In genomic region chr2:131527061-131527460, GRCm38 (mm10) we compare ENCODE assay signal across 9 mouse cellular contexts. TPM values are rescaled to one million over a fixed set of nuclear protein-coding genes. Genes with fewer than 3 reads are reported as not detected.
DNase-seq lines count a peak whose midpoint lies in the region; ATAC-seq and TF ChIP-seq lines count a peak whose summit lies in the region.
"Had no signal": no experiment of that assay in that cellular context is flagged by ENCODE, and none has a peak within 500 bp of the region (broad histone marks: within the 10 kb centered on the region; RNA-seq: fewer than 3 reads in every experiment).

No protein-coding gene starts in this region.

- no peak overlapping the region for H3K4me3 ChIP-seq in forebrain, embryonic 14.5 days (ENCODE audit: low read depth, low read length)
- no peak overlapping the region for H3K4me3 ChIP-seq in forebrain, embryonic 12.5 days (replicated peaks)
- no peak overlapping the region for H3K4me3 ChIP-seq in neural tube, embryonic 11.5 days (ENCODE audit: low read depth, low read length)
- H3K4me3 ChIP-seq in embryonic fibroblast, embryonic 13.5 days (ENCODE audit: insufficient read depth, low read length): no peak overlapping the region
- no peak overlapping the region for H3K4me3 ChIP-seq in neural tube, embryonic 15.5 days (replicated peaks)
- H3K4me3 ChIP-seq: neural tube, embryonic 12.5 days had no signal

- H3K4me2 ChIP-seq in forebrain, embryonic 14.5 days (ENCODE audit: low read length): no peak overlapping the region
- H3K4me2 ChIP-seq in forebrain, embryonic 12.5 days: no peak overlapping the region
- H3K4me2 ChIP-seq in neural tube, embryonic 11.5 days (ENCODE audit: low read depth): no peak overlapping the region
- H3K4me2 ChIP-seq in neural tube, embryonic 15.5 days: no peak overlapping the region
- H3K4me2 ChIP-seq: neural tube, embryonic 12.5 days had no signal

- TF ChIP-seq CTCF in embryonic fibroblast, embryonic 13.5 days (IDR thresholded peaks at IDR 0.05; ENCODE audit: borderline replicate concordance, insufficient read depth, low read length): peak; percentile 43; the same call in 1 of the 2 replicates

- no peak overlapping the region for H3K27ac ChIP-seq in forebrain, embryonic 14.5 days (ENCODE audit: low read depth, low read length)
- no peak overlapping the region for H3K27ac ChIP-seq in forebrain, embryonic 12.5 days
- no peak overlapping the region for H3K27ac ChIP-seq in neural tube, embryonic 11.5 days (ENCODE audit: low read depth, low read length)
- H3K27ac ChIP-seq in embryonic fibroblast, embryonic 13.5 days (ENCODE audit: insufficient read depth, low read length): no peak overlapping the region
- H3K27ac ChIP-seq in neural tube, embryonic 15.5 days (replicated peaks): no peak overlapping the region
- H3K27ac ChIP-seq: neural tube, embryonic 12.5 days had no signal

- DNase-seq in forebrain, embryonic 14.5 days (ENCODE audit: low spot score): peak; percentile 24
- no peak for DNase-seq in neural tube, embryonic 11.5 days (ENCODE audit: low spot score)
- DNase-seq in neural tube, embryonic 10.5 days (ENCODE audit: extremely low spot score, low spot score): no peak
- peak; percentile 60 to 81 for DNase-seq in spleen, postnatal 4 days (ENCODE audit: low spot score in 2 of 2)
- DNase-seq in cerebellum, postnatal 4 days (ENCODE audit: low spot score in 2 of 2): no peak

- TF ChIP-seq POLR2A in embryonic fibroblast, embryonic 13.5 days (IDR thresholded peaks at IDR 0.05; ENCODE audit: low read depth, low read length): no peak

- H3K36me3 ChIP-seq in forebrain, embryonic 14.5 days (ENCODE audit: control insufficient read depth, insufficient read depth, low read length): 0 out of 2 replicates have a peak, but pooled peaks cover 4% of the 10 kb centered on the region
- H3K36me3 ChIP-seq in forebrain, embryonic 12.5 days (replicated peaks): 0 out of 2 replicates have a peak, but pooled peaks cover under 1% of the 10 kb centered on the region
- no peaks in the 10 kb centered on the region for H3K36me3 ChIP-seq in neural tube, embryonic 11.5 days (ENCODE audit: control insufficient read depth, insufficient read depth, low read length)
- H3K36me3 ChIP-seq in neural tube, embryonic 15.5 days: peaks cover 16% of the 10 kb centered on the region

- no peaks in the 10 kb centered on the region for H3K9me3 ChIP-seq in forebrain, embryonic 14.5 days (replicated peaks; ENCODE audit: control insufficient read depth, low read length)
- no peaks in the 10 kb centered on the region for H3K9me3 ChIP-seq in forebrain, embryonic 12.5 days
- no peaks in the 10 kb centered on the region for H3K9me3 ChIP-seq in neural tube, embryonic 11.5 days (ENCODE audit: control insufficient read depth, low read length)
- H3K9me3 ChIP-seq in neural tube, embryonic 15.5 days (replicated peaks): no peaks in the 10 kb centered on the region
- H3K9me3 ChIP-seq: neural tube, embryonic 12.5 days had no signal

- H3K27me3 ChIP-seq in forebrain, embryonic 14.5 days (replicated peaks; ENCODE audit: control insufficient read depth, insufficient read depth, low read length): no peaks in the 10 kb centered on the region
- 0 out of 2 replicates have a peak, but pooled peaks cover 4% of the 10 kb centered on the region for H3K27me3 ChIP-seq in forebrain, embryonic 12.5 days
- H3K27me3 ChIP-seq in neural tube, embryonic 11.5 days (ENCODE audit: control insufficient read depth, insufficient read depth, low read length): no peaks in the 10 kb centered on the region
- H3K27me3 ChIP-seq in neural tube, embryonic 15.5 days (replicated peaks): no peaks in the 10 kb centered on the region
- H3K27me3 ChIP-seq: neural tube, embryonic 12.5 days had no signal

- 45% methylated on average over 3 of the region's 3 CpGs for WGBS in forebrain, embryonic 14.5 days
- 42% methylated on average over 3 of the region's 3 CpGs for WGBS in forebrain, embryonic 12.5 days
- 39% methylated on average over 3 of the region's 3 CpGs for WGBS in neural tube, embryonic 11.5 days
- WGBS in neural tube, embryonic 15.5 days: 40% methylated on average over 3 of the region's 3 CpGs

- no peaks in the 10 kb centered on the region for H3K4me1 ChIP-seq in forebrain, embryonic 14.5 days (ENCODE audit: control insufficient read depth, insufficient read depth, low read length)
- H3K4me1 ChIP-seq in forebrain, embryonic 12.5 days: no peaks in the 10 kb centered on the region
- no peaks in the 10 kb centered on the region for H3K4me1 ChIP-seq in neural tube, embryonic 11.5 days (ENCODE audit: control insufficient read depth, insufficient read depth, low read length)
- no peaks in the 10 kb centered on the region for H3K4me1 ChIP-seq in embryonic fibroblast, embryonic 13.5 days (ENCODE audit: control insufficient read depth, insufficient read depth, low read length)
- H3K4me1 ChIP-seq in neural tube, embryonic 15.5 days: no peaks in the 10 kb centered on the region
- H3K4me1 ChIP-seq: neural tube, embryonic 12.5 days had no signal

- no peak overlapping the region for H3K9ac ChIP-seq in forebrain, embryonic 14.5 days (ENCODE audit: low read length)
- H3K9ac ChIP-seq in forebrain, embryonic 12.5 days: no peak overlapping the region
- H3K9ac ChIP-seq in neural tube, embryonic 11.5 days (ENCODE audit: low read length): no peak overlapping the region
- no peak overlapping the region for H3K9ac ChIP-seq in neural tube, embryonic 15.5 days (replicated peaks)
- H3K9ac ChIP-seq: neural tube, embryonic 12.5 days had no signal

- ATAC-seq in forebrain, embryonic 14.5 days: no peak
- no peak for ATAC-seq in forebrain, embryonic 12.5 days (ENCODE audit: low FRiP score)
- 0 out of 2 replicates have a peak, but pooled peaks have one; percentile 21 for ATAC-seq in neural tube, embryonic 11.5 days (ENCODE audit: insufficient read depth, low FRiP score, low TSS enrichment)
- no peak for ATAC-seq in neural tube, embryonic 15.5 days (ENCODE audit: low FRiP score)

RNA-seq across cellular contexts. Expression of gene Adra1d, which starts 35.0 kb away (rescaled TPM):
- polyA plus RNA-seq in forebrain, embryonic 14.5 days (2014; fragmentation: Nextera tagmentation; extraction: Ambion mirVana): not detected in 2 replicates
- not detected in 2 replicates for polyA plus RNA-seq in forebrain, embryonic 12.5 days (2016; fragmentation: Nextera tagmentation; extraction: Ambion mirVana)
- polyA plus RNA-seq in neural tube, embryonic 11.5 days (2014; fragmentation: Nextera tagmentation; extraction: Ambion mirVana): 0.32 and 0.36 TPM in 2 replicates
- polyA plus RNA-seq in embryonic fibroblast, embryonic 13.5 days (2011; ENCODE audit: insufficient read length, low read depth, missing spikeins): 9.2 and 10.5 TPM in 2 replicates
- polyA plus RNA-seq in neural tube, embryonic 15.5 days (2015; fragmentation: Nextera tagmentation; extraction: Ambion mirVana): 0.83 and 0.92 TPM in 2 replicates

RNA-seq across cellular contexts. Expression of gene Smox, which starts 35.8 kb away (rescaled TPM):
- 33.5 and 37.2 TPM in 2 replicates for polyA plus RNA-seq in forebrain, embryonic 14.5 days (2014; fragmentation: Nextera tagmentation; extraction: Ambion mirVana)
- polyA plus RNA-seq in forebrain, embryonic 12.5 days (2016; fragmentation: Nextera tagmentation; extraction: Ambion mirVana): 46.2 and 49.5 TPM in 2 replicates
- polyA plus RNA-seq in neural tube, embryonic 11.5 days (2014; fragmentation: Nextera tagmentation; extraction: Ambion mirVana): 29.7 and 32.7 TPM in 2 replicates
- 21.0 and 21.1 TPM in 2 replicates for polyA plus RNA-seq in embryonic fibroblast, embryonic 13.5 days (2011; ENCODE audit: insufficient read length, low read depth, missing spikeins)
- 48.7 and 51.9 TPM in 2 replicates for polyA plus RNA-seq in neural tube, embryonic 15.5 days (2015; fragmentation: Nextera tagmentation; extraction: Ambion mirVana)

Comparison
In these comparisons a context has a peak if more than half of its experiments do, and no peak if none do; other contexts are left out.
1. DNase-seq: peak in forebrain, embryonic 14.5 days (single experiment) and spleen, postnatal 4 days (2 of 2); none in neural tube, embryonic 11.5 days (single experiment), neural tube, embryonic 10.5 days (single experiment) and cerebellum, postnatal 4 days (0 of 2).